Mouse (Mus musculus): Measurements from ENCODE around the gene Olfr1380.

DNA sequence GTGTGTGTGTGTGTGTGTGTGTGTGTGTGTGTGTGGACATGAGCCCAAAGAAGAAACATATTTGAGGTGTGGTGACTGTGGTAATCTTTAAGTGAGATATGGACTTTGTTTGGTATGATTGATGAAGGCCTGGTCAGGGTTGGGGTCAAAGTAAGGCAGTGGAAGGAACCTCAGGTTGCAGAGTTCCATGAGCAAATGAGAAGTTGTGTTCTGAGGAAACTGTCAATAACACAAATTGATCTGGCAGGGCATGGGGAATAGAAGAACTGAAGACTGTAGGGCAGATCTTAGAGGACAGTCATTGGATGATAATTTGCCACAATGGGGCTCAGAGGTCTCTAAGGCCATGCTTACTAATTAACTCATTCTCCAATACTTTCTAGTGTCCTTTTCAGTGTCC lies 37.3 kb upstream of the Olfr1380 start, which contains the start of gene Olfr1383:
- TF ChIP-seq CTCF (IDR thresholded peaks at IDR 0.05; ENCODE audit: insufficient read depth, low read depth, low read length) (no peak), POLR2A (IDR thresholded peaks at IDR 0.05; ENCODE audit: insufficient read depth, low read depth, low read length) (no peak)
